Mouse (Mus musculus) bone marrow macrophage, adult 2 months (primary cell): ENCODE data around the gene Pawr.

Experiments
- CTCF ChIP-seq: IDR thresholded peaks from 2 replicates; pipeline ENCODE4 v1.5.1; 2012; ENCODE audit warnings: low read depth, mild to moderate bottlenecking, low read length, moderate library complexity
- POLR2A ChIP-seq: IDR thresholded peaks from 2 replicates; pipeline ENCODE4 v1.6.1; 2012; ENCODE audit warnings: mild to moderate bottlenecking, low read depth, low read length, borderline replicate concordance

- TF ChIP-seq POLR2A = no peak
- no peak for TF ChIP-seq CTCF
Observed at GRCm38 (mm10) chr10:108430553-108430952, 98.6 kb downstream of the Pawr start.
